Mouse (Mus musculus): ENCODE measurements around the gene Hfe2.

Hfe2 gene

GRCm38 (mm10) chr3:96528506-96528905 lies 3.5 kb downstream of the Hfe2 start:
- DNase-seq = no peak

GRCm38 (mm10) chr3:96532050-96532449 lies 7.1 kb downstream of the Hfe2 start:
- no peak for DNase-seq

- DNase-seq = no peak
These were observed 9.3 kb downstream of the Hfe2 start for GRCm38 (mm10) chr3:96534300-96534699.

DNA sequence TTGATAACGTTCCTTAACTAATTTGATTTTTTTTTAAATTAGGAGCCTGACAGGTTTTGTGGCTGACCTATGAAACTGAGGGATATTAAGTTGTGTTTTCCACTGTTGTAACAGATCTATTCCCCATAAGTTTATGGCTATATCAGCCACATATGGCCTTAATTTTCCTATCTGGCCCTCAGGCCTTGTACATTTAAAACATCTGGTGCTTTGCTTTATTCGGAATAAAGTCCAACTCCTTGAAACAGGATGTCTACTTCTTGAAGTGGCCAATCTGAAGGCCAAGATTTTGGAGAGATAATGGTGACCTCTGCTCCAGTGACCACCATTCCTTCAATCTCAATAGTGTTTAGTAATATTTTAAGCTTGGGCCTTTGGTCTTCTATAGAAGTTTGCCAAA lies 14.3 kb downstream of the Hfe2 start:
- no peak for DNase-seq

DNA sequence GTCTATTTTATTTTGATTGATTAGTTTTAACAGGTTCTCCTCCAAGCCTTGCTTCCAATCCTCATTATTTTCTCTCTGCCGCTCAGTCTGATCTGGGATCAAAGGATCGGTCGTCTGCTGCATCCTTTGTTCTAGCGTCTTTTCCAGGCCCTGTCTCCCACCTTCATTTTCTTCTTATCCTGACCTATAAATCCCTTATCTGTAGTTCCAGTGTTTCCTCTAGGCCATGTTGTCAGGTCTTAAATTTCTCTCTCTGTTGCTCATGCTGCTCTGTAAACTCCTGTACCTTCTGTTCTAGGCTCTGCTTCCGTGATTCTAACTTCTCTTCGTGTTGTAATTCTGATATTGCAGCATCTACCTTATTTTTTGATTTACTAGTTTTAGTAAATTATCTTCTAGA lies 15.8 kb downstream of the Hfe2 start:
- no peak for DNase-seq

DNA sequence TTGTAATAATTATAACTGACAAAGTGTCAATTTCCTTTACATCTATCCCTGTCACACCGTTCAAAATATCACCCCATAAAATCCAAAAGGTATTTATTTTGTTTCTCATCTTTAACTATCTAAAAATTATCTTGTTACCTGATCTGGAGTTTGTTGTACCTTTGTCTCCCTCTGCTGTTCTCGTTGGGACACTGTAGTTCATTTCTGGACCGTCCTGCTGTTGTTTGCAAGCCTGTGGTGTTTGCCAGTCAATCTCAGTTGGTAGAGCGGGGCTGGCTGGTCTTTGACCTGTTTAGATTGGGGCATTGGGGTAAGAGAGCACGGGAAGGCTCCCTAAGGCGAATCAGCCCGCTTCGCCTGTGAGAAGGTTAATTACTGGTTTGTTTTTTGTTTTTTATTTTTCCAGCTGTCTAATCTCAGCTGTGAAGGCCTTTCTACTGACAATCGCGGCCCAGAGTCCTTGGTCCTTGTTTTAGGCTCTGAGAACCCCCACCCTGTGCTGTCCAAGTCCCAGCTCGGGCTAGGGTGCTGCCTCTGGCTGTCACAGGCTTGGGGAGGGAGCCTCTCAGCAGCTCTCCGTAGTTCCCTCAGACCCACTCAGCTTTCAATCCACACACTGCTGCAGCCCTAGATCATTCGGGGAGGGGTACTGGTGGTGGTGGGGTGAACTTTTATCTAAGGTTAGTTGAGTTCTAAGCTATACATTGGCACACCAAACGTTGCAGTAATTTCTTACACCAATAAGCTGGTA lies 16.5 kb downstream of the Hfe2 start:
- peak in 1 of 2 experiments; percentile 33 for DNase-seq

DNA sequence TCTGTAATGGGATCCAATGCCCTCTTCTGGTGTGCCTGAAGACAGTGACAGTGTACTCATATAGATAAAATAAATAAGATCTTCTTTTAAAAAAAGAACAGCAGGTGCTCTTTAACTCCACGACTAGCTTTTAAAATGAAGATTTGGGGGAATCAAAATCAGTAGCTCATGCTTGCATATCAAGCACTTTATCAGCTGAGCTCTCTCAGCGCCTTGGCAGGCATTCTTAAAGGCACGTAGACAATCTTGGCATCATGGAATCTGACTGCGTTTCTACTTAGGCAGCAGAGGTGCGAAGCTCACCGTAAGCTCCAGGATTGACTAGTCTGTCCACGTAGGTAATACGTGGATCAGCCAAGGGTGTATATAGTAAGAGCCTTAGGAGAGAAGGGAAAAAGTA lies 17.6 kb downstream of the Hfe2 start:
- no peak for DNase-seq

- no peak for DNase-seq
These were observed 18.4 kb downstream of the Hfe2 start for GRCm38 (mm10) chr3:96543345-96543744.

DNA sequence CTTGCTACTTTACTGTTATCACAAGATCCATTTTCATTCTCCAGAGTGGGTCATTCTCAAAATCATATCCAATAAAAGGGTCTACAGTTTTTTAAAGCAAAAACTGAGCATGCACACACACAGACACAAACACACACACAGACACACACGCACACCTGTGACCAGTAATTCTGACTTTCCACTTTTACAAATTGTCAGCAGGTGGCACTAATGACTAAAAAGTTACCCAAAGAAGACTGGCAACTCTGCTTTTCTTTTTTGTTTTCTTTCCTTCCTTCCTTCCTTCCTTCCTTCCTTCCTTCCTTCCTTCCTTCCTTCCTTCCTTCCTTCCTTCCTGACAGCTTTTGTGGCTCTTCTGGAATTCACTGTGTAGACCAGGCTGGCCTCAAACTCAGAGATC lies 20.6 kb downstream of the Hfe2 start:
- DNase-seq = no peak

DNA sequence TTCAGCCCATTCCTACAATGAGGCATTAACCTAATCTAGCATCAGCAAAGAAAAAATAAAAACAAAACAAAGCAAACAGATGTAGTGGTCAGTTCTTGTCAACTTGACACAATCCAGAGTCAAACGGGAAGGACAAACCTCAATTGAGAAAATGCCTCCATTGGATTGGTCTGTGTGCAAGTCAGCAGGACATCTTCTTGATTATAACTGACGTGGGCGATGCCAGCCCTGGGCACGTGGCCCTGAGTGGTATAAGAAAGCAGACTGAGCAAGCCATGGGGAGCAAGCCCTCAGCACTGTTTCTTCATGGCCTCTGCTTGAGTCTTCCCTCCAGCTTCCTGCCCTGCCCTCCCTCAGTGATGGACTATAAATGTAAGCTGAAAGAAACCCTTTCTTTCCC lies 21.9 kb downstream of the Hfe2 start:
- DNase-seq = no peak

- peak; percentile 78 to 92 for DNase-seq
These were observed 22.5 kb downstream of the Hfe2 start for GRCm38 (mm10) chr3:96547389-96547960.

DNA sequence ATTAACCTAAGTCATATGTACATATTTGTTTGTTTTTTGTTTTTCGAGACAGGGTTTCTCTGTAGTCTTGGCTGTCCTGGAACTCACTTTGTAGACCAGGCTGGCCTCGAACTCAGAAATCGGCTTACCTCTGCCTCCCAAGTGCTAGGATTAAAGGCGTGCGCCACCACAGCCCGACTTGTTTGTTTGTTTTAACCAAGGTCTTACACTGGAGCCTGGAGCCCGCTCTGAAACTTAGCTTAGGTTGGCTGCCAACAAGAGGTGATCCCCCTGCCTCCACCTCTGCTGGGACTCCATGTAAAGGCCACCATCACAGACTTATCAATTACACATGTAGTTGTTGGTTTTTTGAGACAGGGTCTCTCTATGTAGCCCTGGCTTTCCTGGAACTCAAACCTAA lies 23.9 kb downstream of the Hfe2 start:
- no peak for DNase-seq

DNA sequence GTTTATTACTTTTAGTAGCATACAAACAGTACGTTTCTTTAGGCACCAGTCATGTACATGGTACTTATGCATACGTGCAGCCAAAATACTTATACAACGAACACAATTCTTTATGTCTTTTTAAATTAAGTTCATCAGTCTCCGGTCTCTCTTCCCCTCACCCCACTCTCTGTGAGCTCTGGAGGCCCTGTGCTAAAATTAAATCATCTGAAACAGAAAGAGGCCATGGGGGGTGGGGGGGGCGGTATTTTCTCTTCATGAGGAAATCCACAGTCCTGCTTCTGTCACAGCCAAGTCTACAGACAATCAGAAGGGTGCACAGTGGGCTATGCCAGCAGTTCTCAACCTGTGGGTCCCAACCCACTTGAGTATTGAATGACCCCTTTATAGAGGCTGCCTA lies 24.4 kb downstream of the Hfe2 start:
- DNase-seq = no peak

- DNase-seq = peak; percentile 87 to 88
These were observed 26.2 kb downstream of the Hfe2 start for GRCm38 (mm10) chr3:96551203-96551602.

- DNase-seq = peak in 1 of 2 experiments; percentile 10
These were observed 26.9 kb downstream of the Hfe2 start for GRCm38 (mm10) chr3:96551890-96552289.

- DNase-seq = peak in 1 of 2 experiments; percentile 4
These were observed 28.6 kb downstream of the Hfe2 start for GRCm38 (mm10) chr3:96553601-96554000.

GRCm38 (mm10) chr3:96554251-96554650 lies 29.3 kb downstream of the Hfe2 start:
- DNase-seq = peak in 1 of 2 experiments; percentile 35

DNA sequence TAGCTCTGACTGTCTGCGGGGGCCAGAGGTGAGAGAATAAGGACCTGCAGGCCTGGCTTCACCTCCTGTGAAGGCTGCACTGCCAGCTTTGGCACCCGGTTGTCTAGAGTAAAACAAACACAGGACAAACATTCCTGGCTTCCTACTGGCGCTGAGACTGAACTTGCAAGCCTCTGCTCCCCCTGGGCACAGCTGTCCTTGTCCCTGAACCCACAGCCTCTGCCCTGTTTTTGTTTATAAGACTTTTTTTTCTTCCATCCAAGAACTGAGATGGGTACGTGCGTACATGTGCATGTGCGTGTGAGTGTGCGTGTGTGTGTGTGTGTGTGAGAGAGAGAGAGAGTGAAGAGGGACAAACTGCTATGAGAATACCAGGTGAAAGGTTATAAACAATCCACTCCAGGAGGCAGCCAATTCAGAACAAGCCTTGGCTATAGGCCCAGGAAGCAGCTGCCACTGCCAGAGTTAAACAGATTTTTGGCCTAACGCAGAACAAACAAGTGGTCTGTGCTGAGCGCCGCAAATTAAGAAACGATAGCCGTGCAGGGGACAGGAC lies 30.1 kb downstream of the Hfe2 start:
- DNase-seq = peak; percentile 88 to 95

GRCm38 (mm10) chr3:96555999-96556614 lies 31.1 kb downstream of the Hfe2 start:
- peak; percentile 10 to 30 for DNase-seq

GRCm38 (mm10) chr3:96556651-96557635 lies 32.0 kb downstream of the Hfe2 start:
- peak; percentile 36 to 43 for DNase-seq

DNA sequence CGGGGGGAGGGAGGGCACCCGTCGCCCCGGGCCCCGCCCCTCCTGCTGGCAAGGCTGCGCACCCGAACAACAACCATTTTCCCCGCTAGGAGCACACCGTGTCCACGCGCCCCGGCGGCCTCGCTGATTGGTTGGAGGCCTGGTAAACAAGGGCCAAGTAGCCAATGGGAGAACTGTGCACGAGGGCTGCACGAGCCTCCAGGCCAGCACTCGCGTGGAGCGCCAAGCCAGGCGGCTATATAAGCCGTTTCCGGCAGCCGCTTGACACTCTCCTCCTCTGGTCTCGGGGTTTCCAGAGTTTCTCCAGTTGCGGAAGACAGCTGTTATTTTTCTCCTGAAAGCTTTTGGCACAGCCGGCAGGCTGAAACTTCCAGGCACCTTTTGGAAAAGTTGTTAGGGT lies 32.7 kb downstream of the Hfe2 start, which contains the start of gene Txnip:
Gene Txnip (plus strand): TSS at position 264 of the 400 bp plus-strand sequence.
- DNase-seq = peak; percentile 100

GRCm38 (mm10) chr3:96558159-96558558 lies 33.2 kb downstream of the Hfe2 start:
- peak; percentile 39 to 64 for DNase-seq
